Mouse (Mus musculus): ENCODE results near the gene Gm8994.

Gm8994 gene

DNA sequence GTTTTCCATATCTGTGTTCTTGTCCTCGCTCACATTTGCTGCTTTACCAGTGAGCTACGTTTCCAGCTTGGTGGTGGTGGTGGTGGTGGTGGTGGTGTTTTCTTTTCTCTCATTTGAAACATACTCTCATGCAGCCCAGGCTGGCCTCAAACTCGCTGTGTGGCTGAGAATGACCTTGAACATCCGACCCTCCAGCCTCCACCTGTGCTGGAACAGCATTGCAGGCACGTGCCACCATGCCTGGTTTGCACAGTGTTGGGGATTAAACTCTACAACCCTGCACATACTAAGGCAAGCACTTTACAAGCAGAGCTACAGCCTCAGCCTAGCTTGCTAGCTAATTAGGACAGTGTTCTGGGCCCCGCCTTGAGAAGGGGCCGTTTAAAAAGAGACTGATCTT lies 18.3 kb downstream of the Gm8994 start:
- TF ChIP-seq NANOG (IDR thresholded peaks at IDR 0.05; ENCODE audit: borderline replicate concordance, low read length) (no peak), CTCF (conservative IDR thresholded peaks at IDR 0.05; ENCODE audit: low read length) (no peak), POU5F1 (IDR thresholded peaks at IDR 0.05; ENCODE audit: borderline replicate concordance, low read length) (no peak)
- Histone ChIP-seq H3K9me3 (ENCODE audit: low read length) (no peaks in the 10 kb centered on the region), H3K4me1 (replicated peaks; ENCODE audit: low read depth, low read length) (peaks cover 3% of the 10 kb centered on the region), H3K27me3 (ENCODE audit: insufficient read depth, low read length) (no peaks in the 10 kb centered on the region), H3K36me3 (ENCODE audit: insufficient read depth, low read length) (no peaks in the 10 kb centered on the region), H3K4me3 (replicated peaks; ENCODE audit: low read length) (no peak overlapping the region)

DNA sequence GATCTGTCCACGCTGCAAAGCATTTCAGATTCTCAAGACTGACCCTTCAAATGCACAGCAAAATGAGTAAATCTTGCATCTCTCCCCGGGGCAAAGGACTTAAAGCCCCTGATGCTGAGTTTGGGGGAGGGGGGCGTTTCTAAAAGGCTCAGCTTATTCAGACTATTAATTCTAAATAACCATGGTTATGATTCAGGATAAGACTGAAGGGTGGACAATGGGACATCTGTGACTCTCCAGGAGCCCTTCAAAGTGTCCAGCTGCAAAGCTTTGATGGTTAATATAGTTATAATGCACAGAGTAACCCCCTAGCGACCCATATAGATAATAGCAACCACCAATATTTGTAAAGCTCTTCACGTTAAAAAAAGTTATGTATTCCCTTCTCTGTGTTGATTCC lies 19.7 kb downstream of the Gm8994 start:
- H3K4me3 ChIP-seq (replicated peaks; ENCODE audit: low read length) = no peak overlapping the region
- H3K27me3 ChIP-seq (ENCODE audit: insufficient read depth, low read length) = no peaks in the 10 kb centered on the region
- peaks cover 10% of the 10 kb centered on the region for H3K4me1 ChIP-seq (replicated peaks; ENCODE audit: low read depth, low read length)
- no peaks in the 10 kb centered on the region for H3K9me3 ChIP-seq (ENCODE audit: low read length)
- TF ChIP-seq POU5F1 (IDR thresholded peaks at IDR 0.05; ENCODE audit: borderline replicate concordance, low read length) (no peak), NANOG (IDR thresholded peaks at IDR 0.05; ENCODE audit: borderline replicate concordance, low read length) (no peak), CTCF (conservative IDR thresholded peaks at IDR 0.05; ENCODE audit: low read length) (no peak)
- H3K36me3 ChIP-seq (ENCODE audit: insufficient read depth, low read length) = no peaks in the 10 kb centered on the region

DNA sequence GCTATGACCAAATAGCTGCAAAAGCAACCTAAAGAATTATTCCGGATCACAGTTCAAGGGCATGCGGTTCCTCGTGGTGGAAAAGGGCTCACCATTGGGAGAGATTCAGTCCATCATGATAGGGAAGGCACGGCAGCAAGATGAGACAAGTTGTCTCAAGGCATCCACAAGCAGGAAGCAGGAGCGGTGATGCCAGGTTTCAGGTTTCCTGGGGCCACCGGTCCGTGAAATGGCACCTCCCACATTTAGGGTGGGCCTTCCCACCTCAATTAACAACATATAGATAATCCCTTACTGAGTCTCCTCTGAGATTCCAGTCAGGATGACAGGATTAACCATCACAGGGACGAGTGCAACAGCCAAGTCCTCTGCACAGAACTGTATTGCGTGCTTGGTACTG lies 20.3 kb downstream of the Gm8994 start:
- no peak for TF ChIP-seq NANOG (IDR thresholded peaks at IDR 0.05; ENCODE audit: borderline replicate concordance, low read length)
- TF ChIP-seq CTCF (conservative IDR thresholded peaks at IDR 0.05; ENCODE audit: low read length) = no peak
- no peak for TF ChIP-seq POU5F1 (IDR thresholded peaks at IDR 0.05; ENCODE audit: borderline replicate concordance, low read length)
- no peaks in the 10 kb centered on the region for H3K9me3 ChIP-seq (ENCODE audit: low read length)

DNA sequence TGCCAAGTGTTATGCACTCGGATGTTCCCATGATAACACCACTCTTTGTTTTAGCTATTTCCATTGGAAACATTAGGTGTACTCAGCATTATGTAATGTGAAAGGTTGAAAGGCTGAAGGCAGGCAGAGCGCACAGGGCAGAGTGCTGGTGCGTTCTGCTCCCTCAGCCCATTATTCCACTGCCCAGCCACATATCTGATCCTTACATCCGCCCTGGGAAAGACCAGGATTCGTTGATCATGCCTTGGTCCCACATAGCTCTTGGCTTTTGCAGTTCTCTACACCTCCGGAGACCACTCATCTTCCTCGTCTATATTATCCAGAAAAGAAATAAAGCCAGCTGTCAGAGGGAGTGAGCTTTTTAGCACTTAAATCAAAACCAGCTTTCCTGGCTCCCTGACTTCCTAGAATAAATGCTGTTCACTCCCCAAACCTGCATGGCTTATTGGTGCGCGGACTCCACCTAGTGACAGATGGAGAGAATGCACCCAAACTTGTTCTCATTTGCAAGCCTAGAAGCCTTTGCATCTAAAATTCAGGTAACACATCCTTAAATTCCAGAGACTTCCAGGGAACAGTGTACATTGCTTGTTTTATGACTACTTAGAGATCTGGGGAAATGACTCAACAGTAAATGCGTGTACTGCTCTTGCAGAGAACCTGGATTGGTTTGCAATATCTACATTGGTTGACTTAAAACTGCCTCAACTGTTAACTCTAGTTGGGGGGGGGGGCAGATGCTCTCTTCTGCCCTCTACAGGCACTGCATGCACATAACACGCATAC lies 26.3 kb downstream of the Gm8994 start:
- no peaks in the 10 kb centered on the region for H3K36me3 ChIP-seq (ENCODE audit: insufficient read depth, low read length)
- no peak for TF ChIP-seq POU5F1 (IDR thresholded peaks at IDR 0.05; ENCODE audit: borderline replicate concordance, low read length)
- peak; percentile 74 for TF ChIP-seq CTCF (conservative IDR thresholded peaks at IDR 0.05; ENCODE audit: low read length)
- no peak for TF ChIP-seq NANOG (IDR thresholded peaks at IDR 0.05; ENCODE audit: borderline replicate concordance, low read length)
- peaks cover 10% of the 10 kb centered on the region for H3K4me1 ChIP-seq (replicated peaks; ENCODE audit: low read depth, low read length)
- no peaks in the 10 kb centered on the region for H3K9me3 ChIP-seq (ENCODE audit: low read length)
- H3K27me3 ChIP-seq (ENCODE audit: insufficient read depth, low read length) = no peaks in the 10 kb centered on the region
- no peak overlapping the region for H3K4me3 ChIP-seq (replicated peaks; ENCODE audit: low read length)

More for the DNA sequence above, 20.3 kb downstream of the Gm8994 start:
- Histone ChIP-seq H3K27me3 (ENCODE audit: insufficient read depth, low read length) (no peaks in the 10 kb centered on the region), H3K4me3 (replicated peaks; ENCODE audit: low read length) (no peak overlapping the region), H3K36me3 (ENCODE audit: insufficient read depth, low read length) (no peaks in the 10 kb centered on the region), H3K4me1 (replicated peaks; ENCODE audit: low read depth, low read length) (peaks cover 10% of the 10 kb centered on the region)

DNA sequence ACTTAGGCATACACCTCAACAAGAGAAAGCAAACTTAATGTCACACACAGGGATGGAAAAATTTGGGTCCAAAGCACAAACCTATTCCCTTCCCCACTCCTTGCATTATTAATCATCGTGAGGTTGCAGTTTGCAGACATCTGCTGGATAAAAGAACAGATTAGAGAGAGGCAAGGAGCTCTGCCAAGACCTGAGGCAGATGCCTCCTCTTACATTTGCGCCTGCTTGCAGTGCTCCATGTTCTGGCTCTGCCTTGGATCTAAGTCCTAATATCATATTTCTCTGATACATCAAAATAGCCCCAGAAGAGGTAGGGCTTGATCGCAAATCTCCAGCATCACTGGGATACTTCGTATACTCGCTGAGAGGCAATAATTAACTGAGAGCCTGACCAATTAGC lies 31.1 kb downstream of the Gm8994 start:
- no peaks in the 10 kb centered on the region; the same call in 1 of the 2 replicates for H3K9me3 ChIP-seq (ENCODE audit: low read length)
- TF ChIP-seq POU5F1 (IDR thresholded peaks at IDR 0.05; ENCODE audit: borderline replicate concordance, low read length) = no peak
- TF ChIP-seq NANOG (IDR thresholded peaks at IDR 0.05; ENCODE audit: borderline replicate concordance, low read length) = no peak
- TF ChIP-seq CTCF (conservative IDR thresholded peaks at IDR 0.05; ENCODE audit: low read length) = no peak
- no peaks in the 10 kb centered on the region for H3K27me3 ChIP-seq (ENCODE audit: insufficient read depth, low read length)
- H3K36me3 ChIP-seq (ENCODE audit: insufficient read depth, low read length) = no peaks in the 10 kb centered on the region
- H3K4me1 ChIP-seq (replicated peaks; ENCODE audit: low read depth, low read length) = no peaks in the 10 kb centered on the region
- no peak overlapping the region for H3K4me3 ChIP-seq (replicated peaks; ENCODE audit: low read length)

DNA sequence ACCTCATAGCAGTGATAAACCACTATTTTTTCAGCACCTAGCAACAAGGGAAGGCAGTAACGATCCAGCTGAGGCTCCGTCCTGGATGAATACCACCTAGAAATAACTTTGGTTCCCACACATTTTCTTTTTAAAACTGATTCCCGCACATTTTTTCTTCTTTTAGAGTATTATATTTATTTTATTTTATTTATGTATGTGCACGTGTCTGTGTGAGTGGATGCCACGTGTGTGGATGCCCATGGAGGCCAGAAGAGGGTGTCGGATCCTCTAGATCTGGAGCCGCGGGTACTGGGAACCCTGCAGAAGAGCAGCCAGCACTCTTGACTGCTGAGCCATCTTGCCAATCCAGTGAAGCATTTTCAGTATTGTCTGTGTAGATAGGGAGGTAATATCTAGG lies 36.0 kb downstream of the Gm8994 start:
- Histone ChIP-seq H3K4me1 (replicated peaks; ENCODE audit: low read depth, low read length) (no peaks in the 10 kb centered on the region), H3K9me3 (ENCODE audit: low read length) (peaks cover 4% of the 10 kb centered on the region), H3K36me3 (ENCODE audit: insufficient read depth, low read length) (no peaks in the 10 kb centered on the region), H3K27me3 (ENCODE audit: insufficient read depth, low read length) (no peaks in the 10 kb centered on the region), H3K4me3 (replicated peaks; ENCODE audit: low read length) (no peak overlapping the region)
- no peak for TF ChIP-seq POU5F1 (IDR thresholded peaks at IDR 0.05; ENCODE audit: borderline replicate concordance, low read length)
- no peak for TF ChIP-seq NANOG (IDR thresholded peaks at IDR 0.05; ENCODE audit: borderline replicate concordance, low read length)
- no peak for TF ChIP-seq CTCF (conservative IDR thresholded peaks at IDR 0.05; ENCODE audit: low read length)

DNA sequence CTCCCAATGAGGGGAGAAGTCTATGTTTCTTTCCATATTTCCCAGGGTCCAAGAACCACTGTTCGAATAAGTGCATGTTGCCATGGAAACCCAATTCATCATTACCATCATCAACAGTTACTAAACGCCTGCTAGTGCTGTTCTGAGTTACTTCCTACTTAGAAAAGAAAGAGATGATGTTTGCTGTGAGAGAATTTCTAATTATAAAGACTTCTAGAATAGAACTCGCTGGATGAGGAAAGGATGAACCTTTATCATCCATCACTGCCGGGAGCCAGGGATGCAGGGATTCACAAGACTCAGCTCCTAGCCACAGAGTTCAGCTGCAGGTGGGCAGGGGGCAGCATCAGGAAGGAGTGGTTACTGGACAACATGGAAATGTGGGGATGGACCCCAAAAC lies 36.7 kb downstream of the Gm8994 start:
- peaks cover 4% of the 10 kb centered on the region for H3K9me3 ChIP-seq (ENCODE audit: low read length)
- no peaks in the 10 kb centered on the region for H3K27me3 ChIP-seq (ENCODE audit: insufficient read depth, low read length)
- H3K36me3 ChIP-seq (ENCODE audit: insufficient read depth, low read length) = no peaks in the 10 kb centered on the region
- no peak for TF ChIP-seq NANOG (IDR thresholded peaks at IDR 0.05; ENCODE audit: borderline replicate concordance, low read length)
- no peak for TF ChIP-seq POU5F1 (IDR thresholded peaks at IDR 0.05; ENCODE audit: borderline replicate concordance, low read length)
- no peak overlapping the region for H3K4me3 ChIP-seq (replicated peaks; ENCODE audit: low read length)
- no peaks in the 10 kb centered on the region for H3K4me1 ChIP-seq (replicated peaks; ENCODE audit: low read depth, low read length)

DNA sequence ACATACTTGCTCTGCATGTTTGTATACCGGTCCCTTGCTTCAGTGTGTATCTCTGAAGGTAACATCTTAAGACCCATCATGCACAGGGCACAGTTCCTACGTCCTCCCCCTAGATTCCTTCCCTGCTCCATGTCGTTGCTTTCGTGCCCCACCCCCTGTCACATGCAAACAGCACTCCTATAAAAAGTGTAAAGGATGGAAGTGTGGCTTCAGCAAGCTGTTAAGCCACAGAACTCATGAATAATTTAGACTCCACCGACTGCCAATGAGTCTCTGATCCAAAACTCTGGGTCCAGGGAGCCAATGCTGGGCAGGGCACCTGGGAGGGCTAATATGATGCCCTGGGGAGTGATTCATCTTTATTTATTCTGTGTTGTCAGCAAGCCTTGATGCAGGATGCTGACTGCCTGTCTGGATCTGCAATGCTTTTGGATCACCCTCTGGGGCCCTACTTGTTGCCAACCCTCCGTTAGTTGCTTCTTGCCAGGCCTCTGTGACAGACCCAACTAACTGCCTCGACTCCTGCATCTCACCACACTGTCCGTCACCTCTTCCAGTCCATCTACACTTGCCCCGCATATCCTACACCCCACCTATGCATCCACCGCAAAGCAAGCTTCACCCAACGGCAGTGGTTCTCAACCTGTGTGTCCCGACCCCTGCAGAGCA lies 37.2 kb downstream of the Gm8994 start:
- H3K4me3 ChIP-seq (replicated peaks; ENCODE audit: low read length) = no peak overlapping the region
- peaks cover 4% of the 10 kb centered on the region for H3K9me3 ChIP-seq (ENCODE audit: low read length)
- H3K36me3 ChIP-seq (ENCODE audit: insufficient read depth, low read length) = no peaks in the 10 kb centered on the region
- TF ChIP-seq POU5F1 (IDR thresholded peaks at IDR 0.05; ENCODE audit: borderline replicate concordance, low read length) (no peak), CTCF (conservative IDR thresholded peaks at IDR 0.05; ENCODE audit: low read length) (no peak), NANOG (IDR thresholded peaks at IDR 0.05; ENCODE audit: borderline replicate concordance, low read length) (no peak)
- H3K4me1 ChIP-seq (replicated peaks; ENCODE audit: low read depth, low read length) = no peaks in the 10 kb centered on the region
- no peaks in the 10 kb centered on the region for H3K27me3 ChIP-seq (ENCODE audit: insufficient read depth, low read length)

Data from E14TG2a.4 (cell line).